Mouse (Mus musculus) spleen, adult 2 months (tissue): ENCODE measurements around the gene Adgrl3. TPM values are rescaled to one million over a fixed set of nuclear protein-coding genes. Genes with fewer than 3 reads are reported as not detected.

ENCODE experiments used
- DNase-seq, 2 experiments: peaks; one replicate each; pipeline versions ENCODE4 v3.0.0 to v3.0.0-alpha.2; 2012 to 2021; ENCODE audit warnings: low spot score in 2 of 2, low read depth in 1 of 2
- H3K27ac ChIP-seq: fragments of 200-500 bp; 2 replicates; pipeline ENCODE4 v1.5.1; 2012; ENCODE audit warnings: low read length, inconsistent platforms; ENCODE audit not compliant: insufficient read depth
- H3K27me3 ChIP-seq: fragments of 200-500 bp; 2 replicates; pipeline ENCODE4 v1.6.1; 2012; ENCODE audit warnings: mild to moderate bottlenecking, moderate library complexity, low read length, inconsistent platforms; ENCODE audit not compliant: control insufficient read depth, insufficient read depth
- H3K36me3 ChIP-seq: fragments of 200-500 bp; 2 replicates; pipeline ENCODE4 v1.6.1; 2012; ENCODE audit warnings: mild to moderate bottlenecking, low read length, inconsistent platforms; ENCODE audit not compliant: control insufficient read depth, insufficient read depth
- H3K4me1 ChIP-seq: fragments of 200-500 bp; 2 replicates; pipeline ENCODE4 v1.6.1; 2011; ENCODE audit warnings: inconsistent platforms; ENCODE audit not compliant: control insufficient read depth, insufficient read depth, insufficient read length
- H3K4me3 ChIP-seq: fragments of 200-500 bp; 2 replicates; pipeline ENCODE4 v1.5.1; 2011; ENCODE audit warnings: mild to moderate bottlenecking, inconsistent platforms; ENCODE audit not compliant: insufficient read depth, insufficient read length; ENCODE audit errors: extremely low read depth
- CTCF ChIP-seq: fragments of 200-500 bp; IDR thresholded peaks from 2 replicates; pipeline ENCODE4 v1.5.1; 2011; ENCODE audit warnings: mild to moderate bottlenecking, inconsistent platforms; ENCODE audit not compliant: insufficient read depth, insufficient read length, insufficient replicate concordance; ENCODE audit errors: extremely low read depth
- POLR2A ChIP-seq: fragments of 200-500 bp; IDR thresholded peaks from 2 replicates; pipeline ENCODE4 v1.6.1; 2011; ENCODE audit warnings: low read depth, low read length, inconsistent platforms
- WGBS: fragments of 180-500 bp; shearing (Covaris S2); methylation state at CpG from one replicate; pipeline ENCODE4 v1.1.7; 2018; 5-methylcytosine and 5-hydroxymethylcytosine counted together
- polyA plus RNA-seq: library from polyadenylated mRNA; depleted of rRNA; stranded (reverse); fragments of >200 nt; gene quantifications from 2 replicates; pipeline ENCODE4 v1.2.3, GENCODE M21; 2012

Gene Adgrl3
- polyA plus RNA-seq, 1 experiment: 2.5 TPM

- H3K36me3 ChIP-seq: no peaks in the 10 kb centered on the region
- no peak for DNase-seq
- no peak for TF ChIP-seq CTCF
- no peak for TF ChIP-seq POLR2A
- H3K27ac ChIP-seq: no peak overlapping the region
- no peaks in the 10 kb centered on the region for H3K27me3 ChIP-seq
- H3K4me3 ChIP-seq: no peak overlapping the region
- 86% methylated on average over 5 of the region's 5 CpGs for WGBS
- H3K4me1 ChIP-seq: no peaks in the 10 kb centered on the region
Measured at GRCm38 (mm10) chr5:81776746-81777145, 756.8 kb downstream of the Adgrl3 start.

DNA sequence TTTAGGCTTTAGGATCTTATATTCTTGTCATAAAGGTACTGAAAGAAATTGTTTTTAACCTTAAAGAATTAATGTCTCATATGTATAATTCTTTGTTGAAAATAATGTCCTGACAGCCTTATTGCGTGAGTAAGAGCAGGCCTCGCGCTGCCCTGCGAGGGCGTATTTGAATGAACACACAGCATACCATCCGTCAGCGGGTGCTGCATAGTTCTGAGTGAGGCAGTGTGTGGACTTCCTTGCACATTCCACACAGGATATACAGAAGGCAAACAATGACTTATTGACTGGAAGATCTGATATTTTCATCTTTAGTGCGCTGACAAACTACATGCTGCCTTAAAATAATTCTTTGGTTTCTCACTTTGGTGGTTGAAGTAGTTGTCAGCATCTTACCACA lies 764.8 kb downstream of the Adgrl3 start:
- no peak overlapping the region for H3K27ac ChIP-seq
- TF ChIP-seq POLR2A (no peak), CTCF (no peak)
- no peaks in the 10 kb centered on the region for H3K4me1 ChIP-seq
- DNase-seq: no peak
- WGBS: 83% methylated on average over 8 of the region's 8 CpGs
- no peaks in the 10 kb centered on the region for H3K36me3 ChIP-seq
- no peaks in the 10 kb centered on the region for H3K27me3 ChIP-seq
- H3K4me3 ChIP-seq: no peak overlapping the region

GRCm38 (mm10) chr5:81790710-81791109 lies 770.8 kb downstream of the Adgrl3 start:
- TF ChIP-seq POLR2A: no peak
- TF ChIP-seq CTCF: no peak
- DNase-seq: no peak
- H3K27ac ChIP-seq: no peak overlapping the region
- H3K4me1 ChIP-seq: no peaks in the 10 kb centered on the region
- no peaks in the 10 kb centered on the region for H3K27me3 ChIP-seq
- no peak overlapping the region for H3K4me3 ChIP-seq
- 80% methylated on average over 1 of the region's 1 CpGs for WGBS
- no peaks in the 10 kb centered on the region for H3K36me3 ChIP-seq

DNA sequence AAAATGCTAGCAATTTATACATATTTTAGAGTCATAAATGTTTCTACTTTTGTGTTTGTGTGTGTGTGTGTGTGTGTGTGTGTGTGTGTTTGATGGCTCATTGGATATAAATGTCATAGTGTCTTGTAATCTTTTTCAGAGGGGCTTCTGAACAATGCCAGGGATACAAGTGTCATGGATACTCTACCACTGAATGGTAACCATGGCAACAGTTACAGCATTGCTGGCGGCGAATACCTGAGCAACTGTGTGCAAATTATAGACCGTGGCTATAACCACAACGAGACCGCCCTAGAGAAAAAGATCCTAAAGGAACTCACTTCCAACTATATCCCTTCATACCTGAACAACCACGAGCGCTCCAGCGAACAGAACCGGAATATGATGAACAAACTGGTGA lies 774.2 kb downstream of the Adgrl3 start:
- Histone ChIP-seq H3K27me3 (no peaks in the 10 kb centered on the region), H3K27ac (no peak overlapping the region), H3K4me3 (no peak overlapping the region), H3K36me3 (no peaks in the 10 kb centered on the region), H3K4me1 (no peaks in the 10 kb centered on the region)
- DNase-seq: no peak
- TF ChIP-seq POLR2A: no peak
- no peak for TF ChIP-seq CTCF
- WGBS: 94% methylated on average over 9 of the region's 9 CpGs

DNA sequence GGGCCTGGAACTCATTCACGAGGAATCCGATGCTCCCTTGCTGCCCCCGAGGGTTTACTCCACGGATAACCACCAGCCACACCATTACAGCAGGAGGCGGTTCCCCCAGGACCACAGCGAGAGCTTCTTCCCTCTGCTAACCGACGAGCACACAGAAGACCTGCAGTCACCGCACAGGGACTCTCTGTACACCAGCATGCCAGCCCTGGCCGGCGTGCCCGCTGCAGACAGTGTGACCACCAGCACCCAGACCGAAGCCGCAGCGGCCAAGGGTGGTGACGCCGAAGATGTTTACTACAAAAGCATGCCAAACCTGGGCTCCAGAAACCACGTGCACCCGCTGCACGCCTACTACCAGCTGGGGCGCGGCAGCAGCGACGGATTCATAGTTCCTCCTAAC lies 774.7 kb downstream of the Adgrl3 start:
- no peaks in the 10 kb centered on the region for H3K4me1 ChIP-seq
- H3K27me3 ChIP-seq: no peaks in the 10 kb centered on the region
- no peak overlapping the region for H3K4me3 ChIP-seq
- H3K36me3 ChIP-seq: no peaks in the 10 kb centered on the region
- no peak for TF ChIP-seq POLR2A
- TF ChIP-seq CTCF: no peak
- no peak overlapping the region for H3K27ac ChIP-seq
- WGBS: 88% methylated on average over 24 of the region's 24 CpGs
- no peak for DNase-seq

GRCm38 (mm10) chr5:81796128-81796527 lies 776.2 kb downstream of the Adgrl3 start:
- H3K27me3 ChIP-seq: no peaks in the 10 kb centered on the region
- H3K36me3 ChIP-seq: no peaks in the 10 kb centered on the region
- WGBS: 74% methylated on average over 4 of the region's 4 CpGs
- no peak for DNase-seq
- no peak overlapping the region for H3K27ac ChIP-seq
- TF ChIP-seq POLR2A (no peak), CTCF (no peak)
- no peaks in the 10 kb centered on the region for H3K4me1 ChIP-seq
- H3K4me3 ChIP-seq: no peak overlapping the region

GRCm38 (mm10) chr5:81810966-81811365 lies 791.0 kb downstream of the Adgrl3 start:
- no peak for DNase-seq
- no peak overlapping the region for H3K27ac ChIP-seq
- TF ChIP-seq POLR2A: no peak
- TF ChIP-seq CTCF: no peak
- H3K36me3 ChIP-seq: no peaks in the 10 kb centered on the region
- no peaks in the 10 kb centered on the region for H3K27me3 ChIP-seq
- no peak overlapping the region for H3K4me3 ChIP-seq
- 87% methylated on average over 5 of the region's 5 CpGs for WGBS
- H3K4me1 ChIP-seq: no peaks in the 10 kb centered on the region

GRCm38 (mm10) chr5:81832076-81832475 lies 812.1 kb downstream of the Adgrl3 start:
- H3K27me3 ChIP-seq: no peaks in the 10 kb centered on the region

More at GRCm38 (mm10) chr5:81832076-81832475, 812.1 kb downstream of the Adgrl3 start:
- Histone ChIP-seq H3K4me1 (no peaks in the 10 kb centered on the region), H3K36me3 (no peaks in the 10 kb centered on the region), H3K4me3 (no peak overlapping the region), H3K27ac (no peak overlapping the region)
- no peak for DNase-seq
- TF ChIP-seq POLR2A (no peak), CTCF (no peak)
- WGBS: 96% methylated on average over 1 of the region's 1 CpGs
